Mouse (Mus musculus): ENCODE data around the gene Nes.

Gene Nes

DNA sequence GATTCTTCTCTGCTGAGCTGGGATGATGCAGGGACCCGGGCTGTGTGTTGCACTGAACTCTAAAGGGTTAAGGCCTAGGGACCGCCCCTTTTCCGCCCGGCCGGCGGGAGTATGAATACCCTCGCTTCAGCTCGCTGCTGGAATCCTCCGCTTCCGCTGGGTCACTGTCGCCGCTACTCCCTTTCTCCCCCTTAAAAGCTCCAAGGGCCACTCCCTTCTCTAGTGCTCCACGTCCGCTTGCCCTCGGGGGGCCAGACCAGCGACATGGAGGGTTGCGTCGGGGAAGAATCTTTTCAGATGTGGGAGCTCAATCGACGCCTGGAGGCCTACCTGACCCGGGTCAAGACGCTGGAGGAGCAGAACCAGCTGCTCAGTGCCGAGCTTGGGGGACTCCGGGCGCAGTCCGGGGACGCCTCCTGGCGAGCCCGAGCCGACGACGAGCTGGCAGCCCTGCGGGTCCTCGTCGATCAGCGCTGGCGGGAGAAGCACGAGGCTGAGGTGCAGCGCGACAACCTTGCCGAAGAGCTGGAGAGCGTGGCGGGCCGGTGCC, at the start of gene Nes:
Nes (plus strand) TSS at position 140 of the 550 bp plus-strand sequence.
- peak in 1 of 2 experiments; percentile 53 for DNase-seq (ENCODE audit: low spot score in 2 of 2)

DNA sequence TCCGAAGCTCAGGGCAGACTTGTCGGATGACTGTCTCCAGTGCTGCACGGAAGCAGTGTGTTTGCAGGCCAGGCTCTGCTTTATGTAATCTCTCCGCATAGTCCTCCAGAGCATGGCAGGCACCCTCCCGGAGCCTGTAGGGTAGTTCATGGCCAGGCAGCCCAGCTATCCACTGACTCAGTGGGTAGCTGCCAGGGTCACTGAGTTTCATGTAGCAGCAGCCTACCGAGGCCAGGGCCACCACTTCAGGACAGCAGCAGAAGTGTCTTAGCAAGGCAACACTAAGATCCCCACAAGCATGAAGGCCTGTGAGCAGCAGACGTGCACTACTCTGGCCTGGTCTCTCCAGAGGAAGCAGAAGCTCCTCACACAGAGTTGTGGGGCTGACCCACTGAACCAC, 45.9 kb upstream of the Nes start:
- DNase-seq (ENCODE audit: low spot score in 2 of 2) = no peak

DNA sequence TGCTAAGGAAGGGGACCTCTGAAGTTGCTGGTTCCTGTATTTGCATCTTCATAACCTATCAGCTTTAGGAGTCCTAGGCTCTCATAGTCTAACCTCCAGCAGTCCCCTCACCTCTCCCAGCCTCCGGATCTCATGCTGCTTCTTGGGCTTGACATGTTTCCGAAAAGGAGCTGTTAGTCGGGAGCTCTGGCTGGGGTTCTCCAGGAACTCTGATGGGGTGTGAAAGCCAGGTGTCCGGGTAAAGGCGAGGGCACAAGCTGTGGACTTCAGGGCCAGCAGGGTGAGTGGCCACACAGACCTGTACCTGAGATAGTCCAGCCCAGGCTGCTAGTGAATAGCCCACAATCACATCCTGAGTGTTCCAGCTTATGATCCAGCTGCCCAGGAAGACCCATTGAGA, 43.4 kb upstream of the Nes start:
- DNase-seq (ENCODE audit: low spot score in 2 of 2) = no peak

DNA sequence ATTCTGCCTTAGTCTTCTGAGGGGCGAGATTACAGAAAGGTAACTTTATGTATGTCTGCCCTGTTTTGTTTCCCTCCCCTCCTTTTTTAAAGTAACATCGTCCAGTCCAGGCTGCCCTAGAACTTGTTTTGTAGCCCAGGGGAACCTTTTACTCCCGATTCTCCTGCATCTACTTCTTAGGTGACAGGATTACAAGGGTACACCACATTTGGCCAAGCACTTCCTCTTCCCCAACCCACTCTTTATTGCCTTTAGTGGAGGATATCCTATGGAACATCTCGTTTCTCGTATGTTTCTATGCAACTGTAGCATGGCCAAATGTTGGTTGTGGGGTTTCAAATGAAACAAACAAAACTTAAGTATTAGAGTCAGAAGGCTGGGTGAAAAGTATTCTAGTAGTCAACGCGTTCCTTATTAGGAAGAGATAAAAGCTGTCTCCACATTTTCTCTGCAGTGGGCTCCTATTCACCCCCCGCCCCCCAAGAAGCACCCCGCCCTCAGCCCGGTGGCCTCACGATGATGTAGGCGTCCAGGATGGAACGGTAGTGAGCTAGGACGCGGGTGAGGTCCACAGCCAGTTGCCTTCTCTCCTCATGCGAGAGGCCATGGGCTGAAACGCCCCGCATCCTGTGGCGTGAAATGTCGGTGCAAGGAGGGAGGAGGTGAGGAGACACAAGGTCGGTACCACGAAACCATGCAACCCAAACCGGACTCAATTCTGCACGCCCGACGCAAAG, 41.4 kb upstream of the Nes start:
- no peak for DNase-seq (ENCODE audit: low spot score in 2 of 2)

DNA sequence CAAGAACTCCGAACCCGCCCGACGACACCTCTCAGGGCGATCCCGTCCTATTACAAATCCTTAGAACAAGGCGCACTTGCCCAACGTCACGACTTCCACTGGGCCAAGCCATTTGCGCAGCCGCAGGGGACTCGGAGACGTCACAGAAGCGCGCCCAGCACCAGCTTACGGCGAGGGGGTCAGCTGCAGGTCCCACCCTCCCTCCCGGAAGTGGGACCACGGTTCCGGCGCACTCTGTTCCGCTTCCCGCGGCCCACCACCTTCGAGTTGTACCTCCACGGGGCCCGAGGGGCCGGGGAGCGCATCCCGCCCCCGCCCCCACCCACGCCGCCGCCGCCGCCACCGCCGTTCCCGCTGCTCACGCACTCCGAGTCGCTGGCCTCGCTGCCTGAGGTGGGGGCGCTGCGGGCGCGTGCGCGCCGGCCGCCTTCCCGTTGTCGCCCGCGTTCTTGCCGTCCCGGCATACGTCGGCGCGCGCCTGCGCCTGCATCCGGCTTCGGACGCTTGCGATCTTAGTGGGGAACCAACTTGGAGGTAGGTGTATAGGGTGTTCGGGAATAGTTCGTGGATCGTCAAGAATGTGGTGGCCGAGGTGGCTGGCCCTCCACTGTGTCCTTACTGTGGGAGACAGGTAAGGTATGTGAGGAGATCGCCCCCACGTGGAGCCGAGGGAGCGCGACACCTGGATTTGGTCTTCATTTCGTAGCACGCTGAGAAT, 40.6 kb upstream of the Nes start, which contains the start of the genes Isg20l2 and Rrnad1:
Isg20l2 (plus strand) TSS at position 237 of the 718 bp plus-strand sequence.
Rrnad1 (minus strand) TSS at position 640 of the 718 bp plus-strand sequence.
- peak; percentile 95 to 96 for DNase-seq (ENCODE audit: low spot score in 2 of 2)

DNA sequence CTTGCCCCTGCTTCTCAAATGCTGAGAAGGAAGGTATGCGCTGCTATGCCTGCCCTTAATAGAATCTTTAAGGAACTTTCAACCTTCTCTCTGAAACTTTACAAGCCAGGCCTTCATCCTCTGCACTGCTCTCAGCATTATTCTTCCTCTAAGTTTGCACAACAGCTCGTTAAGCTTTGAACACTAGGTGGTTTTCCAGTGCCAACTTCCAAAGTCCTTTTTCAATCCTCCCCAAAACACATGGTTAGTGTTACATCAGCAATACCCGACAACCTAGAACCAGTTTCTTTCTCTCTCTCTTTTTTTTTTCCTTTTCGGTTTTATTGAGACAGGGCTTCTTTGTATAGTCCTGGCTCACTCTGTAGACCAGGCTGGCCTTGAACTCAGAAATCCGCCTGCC, 36.9 kb upstream of the Nes start:
- no peak for DNase-seq (ENCODE audit: low spot score in 2 of 2)

DNA sequence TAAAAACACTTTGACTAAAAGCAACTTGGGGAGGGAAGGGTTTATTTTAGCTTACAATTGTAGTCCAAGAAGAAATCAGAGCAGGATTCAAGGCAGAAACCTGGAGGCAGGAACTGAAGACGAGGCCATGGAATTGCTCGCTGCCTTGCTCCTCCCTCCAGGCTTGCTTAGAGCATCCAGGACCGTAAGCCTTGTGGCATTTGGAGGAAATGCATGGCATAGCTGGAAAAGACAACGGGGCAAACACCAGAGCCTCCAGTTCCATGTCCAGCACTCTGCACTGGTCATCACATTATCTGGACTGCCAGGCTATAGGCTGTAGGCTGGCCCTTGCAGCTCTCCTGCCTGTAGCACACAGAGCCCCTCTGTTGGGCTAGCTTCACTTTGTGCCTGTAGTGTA, 36.4 kb upstream of the Nes start:
- DNase-seq (ENCODE audit: low spot score in 2 of 2) = no peak

DNA sequence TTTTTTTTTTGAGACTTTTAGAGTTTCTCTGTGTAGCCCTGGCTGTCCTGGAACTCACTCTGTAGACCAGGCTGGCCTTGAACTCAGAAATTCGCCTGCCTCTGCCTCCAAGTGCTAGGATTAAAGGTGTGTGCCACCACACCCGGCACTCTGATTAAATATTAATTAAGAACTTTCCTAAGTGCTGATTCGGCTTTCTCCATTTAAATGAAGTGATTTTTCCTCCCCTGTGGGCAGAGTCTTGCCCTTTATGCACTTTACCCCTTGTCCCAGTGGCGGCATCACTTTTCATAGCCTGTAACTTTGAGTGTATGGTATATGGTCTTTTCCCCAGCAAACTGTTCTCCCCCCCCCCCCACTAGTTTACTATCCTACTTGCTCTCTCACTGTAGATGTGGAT, 35.7 kb upstream of the Nes start:
- no peak for DNase-seq (ENCODE audit: low spot score in 2 of 2)

DNA sequence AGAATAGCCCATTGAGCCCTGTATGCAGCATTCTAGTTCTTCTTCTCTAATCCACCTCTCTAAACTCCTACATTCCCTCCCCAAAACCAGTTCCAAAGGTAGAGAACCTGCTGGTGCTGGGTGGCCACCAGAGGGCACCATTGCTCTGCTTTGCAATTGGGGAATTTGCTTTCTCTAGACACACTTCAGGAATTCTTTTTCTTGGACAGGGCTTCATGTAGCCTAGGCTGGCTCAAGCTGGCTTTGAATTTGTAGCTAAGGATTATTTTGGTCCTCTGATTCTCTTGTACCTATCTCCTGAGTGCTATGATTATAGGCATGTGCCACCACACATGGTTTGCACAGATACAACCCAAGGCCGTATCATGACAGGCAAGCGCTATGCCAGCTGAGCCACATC, 35.1 kb upstream of the Nes start:
- DNase-seq (ENCODE audit: low spot score in 2 of 2) = peak; percentile 74 to 85

DNA sequence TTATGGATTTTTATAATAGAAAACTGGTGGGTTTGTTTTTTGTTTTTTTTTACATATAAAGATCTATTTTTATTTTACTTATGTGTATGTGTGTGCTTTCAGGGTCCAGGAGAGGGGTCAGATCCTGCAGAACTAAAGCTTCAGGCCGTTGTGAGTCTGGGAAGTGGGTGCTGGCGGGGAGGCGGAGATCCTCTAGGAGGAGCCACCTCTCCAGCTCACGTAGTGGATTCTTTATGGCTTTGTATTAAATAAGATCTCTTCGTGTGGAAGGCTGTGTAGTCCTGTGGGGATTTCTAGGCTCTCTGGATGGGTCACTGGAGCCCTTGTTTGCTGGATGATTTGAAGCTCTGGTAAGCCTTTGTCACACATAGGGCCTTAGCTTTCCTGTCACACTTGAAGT, 30.3 kb upstream of the Nes start:
- DNase-seq (ENCODE audit: low spot score in 2 of 2) = no peak

DNA sequence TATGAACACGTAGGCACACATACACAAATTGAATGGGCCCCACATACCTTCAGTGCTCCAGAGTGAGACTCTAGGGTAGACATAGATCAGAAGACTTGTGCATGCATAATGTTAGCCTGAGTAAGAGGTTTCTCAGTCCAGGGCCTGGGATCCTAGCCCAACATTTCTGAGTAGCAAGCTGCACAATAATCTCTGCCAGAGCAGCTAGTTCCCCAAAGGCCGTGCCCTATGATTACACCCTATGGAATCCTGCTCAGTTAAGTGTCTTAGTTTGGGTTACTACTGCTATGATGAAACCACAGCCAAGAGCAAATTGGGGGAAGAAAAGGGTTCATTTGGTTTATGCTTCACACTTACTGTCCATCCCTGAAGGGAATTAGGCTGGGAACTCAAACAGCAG, 28.4 kb upstream of the Nes start:
- DNase-seq (ENCODE audit: low spot score in 2 of 2) = no peak

DNA sequence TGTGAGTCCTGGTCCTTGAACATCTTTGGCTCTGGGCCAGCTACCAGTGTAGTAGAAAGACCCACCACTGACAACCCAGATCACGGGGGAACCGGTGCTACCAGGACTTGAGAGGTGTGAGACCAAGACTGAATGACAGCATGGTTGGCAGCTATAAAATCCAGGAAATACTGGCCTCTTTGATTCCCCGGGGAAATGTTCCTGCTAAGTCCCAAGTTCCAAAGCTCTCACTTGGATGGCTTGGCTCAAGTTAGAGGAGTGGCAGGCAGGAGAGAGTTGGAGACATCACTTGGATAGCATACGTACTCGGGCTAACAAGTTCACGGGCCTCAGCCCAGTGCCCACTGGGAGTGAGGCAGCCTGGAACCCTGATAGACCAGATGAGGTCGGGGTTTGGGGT, 27.3 kb upstream of the Nes start:
- no peak for DNase-seq (ENCODE audit: low spot score in 2 of 2)

DNA sequence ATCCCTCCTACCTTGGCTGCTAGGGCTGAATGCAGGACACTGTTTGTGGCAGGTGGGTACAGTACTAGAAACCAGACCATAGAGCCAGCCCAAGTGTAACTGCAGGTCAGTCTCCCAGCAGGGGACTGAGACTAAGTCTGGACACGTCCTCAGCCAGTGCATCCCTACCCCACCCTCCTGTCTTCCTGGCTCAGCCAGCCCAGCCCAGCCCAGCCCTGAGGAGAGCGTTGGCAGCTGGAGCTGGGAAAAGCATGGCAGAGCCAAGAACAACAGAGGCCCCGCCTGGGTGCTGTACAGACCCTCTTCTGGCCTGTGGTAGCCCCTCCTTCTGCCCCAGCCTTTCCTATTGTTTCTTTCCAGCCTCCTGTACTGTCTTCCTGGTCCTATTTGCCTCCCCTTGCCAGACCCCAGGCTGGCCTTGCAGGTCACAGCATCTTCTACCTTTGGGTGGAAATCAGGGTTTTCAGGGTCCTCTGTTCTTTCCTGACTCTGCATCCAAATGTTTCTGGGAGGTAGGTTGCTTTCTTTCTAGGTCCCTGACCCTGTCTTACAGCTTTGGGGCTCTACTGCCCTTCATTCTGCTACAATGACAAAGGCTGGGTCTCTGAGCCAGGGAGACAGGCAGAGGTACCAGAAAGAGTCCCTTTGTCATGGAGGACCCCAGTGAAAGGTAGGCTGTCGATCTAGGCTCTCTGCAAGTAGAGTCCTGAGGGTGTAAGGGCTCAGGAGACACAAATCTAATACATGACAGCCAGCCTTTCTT, 25.9 kb upstream of the Nes start:
- DNase-seq (ENCODE audit: low spot score in 2 of 2) = no peak

DNA sequence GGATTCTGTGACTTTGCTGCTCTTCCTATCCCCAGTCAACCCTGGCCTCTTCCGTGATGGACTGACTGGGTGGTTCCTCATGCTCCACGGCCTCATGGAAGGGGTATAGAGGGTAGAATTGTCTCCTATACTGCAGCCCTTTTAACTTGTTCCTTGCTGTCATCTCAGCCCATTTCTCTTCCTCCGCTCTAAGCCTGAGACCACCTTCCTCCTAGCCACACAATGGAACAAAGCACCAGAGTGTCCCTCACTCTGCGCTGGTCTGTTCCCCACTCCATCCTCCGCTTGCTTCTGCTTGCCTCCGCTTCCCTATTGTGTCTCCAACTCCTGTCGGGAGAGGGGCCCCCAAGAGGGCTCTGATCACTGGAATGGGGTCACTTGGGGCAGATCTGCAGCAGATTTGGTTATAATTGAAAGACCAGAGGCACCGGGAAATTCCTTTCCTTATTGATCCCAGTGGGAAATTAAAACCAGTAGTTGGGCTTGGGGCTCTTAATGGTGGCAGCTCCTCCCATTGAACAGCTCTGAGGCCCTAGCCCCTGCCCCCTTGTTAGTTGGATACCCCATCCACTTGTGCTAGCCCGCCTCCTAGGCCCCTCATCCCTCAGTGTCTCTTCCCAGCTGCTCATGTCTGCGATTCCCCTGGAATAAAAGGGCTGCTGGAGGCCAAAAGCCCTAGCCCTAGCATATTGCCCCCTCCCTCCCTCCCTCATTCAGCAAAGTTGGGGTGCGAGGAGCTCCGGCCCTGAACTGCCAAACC, 24.9 kb upstream of the Nes start:
- no peak for DNase-seq (ENCODE audit: low spot score in 2 of 2)

DNA sequence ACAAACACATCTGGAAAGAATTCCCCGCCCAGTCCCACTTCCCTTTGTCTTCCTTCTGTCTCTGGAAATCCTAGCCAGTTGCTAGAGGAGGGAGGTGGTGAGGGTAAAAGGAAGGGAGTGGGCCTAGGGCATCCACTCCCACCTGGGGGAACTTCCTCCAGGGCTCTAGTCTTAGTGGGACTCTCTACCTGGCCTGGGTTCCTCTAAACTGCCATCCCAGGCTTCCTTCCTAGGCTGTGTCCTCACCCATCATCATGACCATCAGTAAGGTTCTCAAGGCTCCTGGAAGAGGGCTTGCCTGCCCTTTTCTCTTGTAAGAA, 24.4 kb upstream of the Nes start:
- DNase-seq (ENCODE audit: low spot score in 2 of 2) = no peak

DNA sequence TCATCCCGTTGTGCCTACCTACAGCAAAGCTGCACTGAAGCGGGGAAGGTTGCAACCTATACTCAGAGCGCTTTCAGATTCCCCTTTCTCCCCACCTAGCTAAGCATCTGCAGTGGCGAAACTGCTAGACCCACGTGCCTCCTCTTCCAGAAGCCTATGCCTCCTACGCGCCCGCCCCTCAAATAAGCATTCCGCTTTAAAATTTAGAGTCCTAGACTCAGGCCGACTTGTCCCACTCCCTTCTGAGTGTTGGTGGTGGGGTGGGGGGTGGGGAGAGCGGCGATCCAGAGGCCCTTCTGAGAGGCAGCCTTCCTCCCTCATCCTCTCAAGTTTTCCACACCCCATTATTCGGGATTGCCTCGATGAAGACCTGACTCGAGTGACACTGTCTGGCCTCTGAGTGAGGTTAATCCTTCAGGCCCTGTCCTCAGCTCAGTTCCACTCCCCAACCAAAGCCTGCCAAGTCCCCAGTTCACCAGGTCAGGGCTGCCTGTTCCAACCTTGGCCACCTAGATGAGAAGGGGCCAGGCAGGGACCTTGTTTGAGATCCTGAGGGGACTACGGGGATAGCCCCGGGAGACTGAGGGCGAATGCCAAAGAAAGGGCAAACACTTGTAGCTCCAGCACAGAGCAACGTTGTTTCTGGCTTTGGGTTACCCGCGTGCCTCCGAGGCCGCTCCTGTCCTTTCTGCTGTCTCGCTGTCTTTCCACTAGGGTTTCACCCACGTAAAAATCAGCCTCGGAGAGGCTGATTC, 23.6 kb upstream of the Nes start:
- DNase-seq (ENCODE audit: low spot score in 2 of 2) = no peak

DNA sequence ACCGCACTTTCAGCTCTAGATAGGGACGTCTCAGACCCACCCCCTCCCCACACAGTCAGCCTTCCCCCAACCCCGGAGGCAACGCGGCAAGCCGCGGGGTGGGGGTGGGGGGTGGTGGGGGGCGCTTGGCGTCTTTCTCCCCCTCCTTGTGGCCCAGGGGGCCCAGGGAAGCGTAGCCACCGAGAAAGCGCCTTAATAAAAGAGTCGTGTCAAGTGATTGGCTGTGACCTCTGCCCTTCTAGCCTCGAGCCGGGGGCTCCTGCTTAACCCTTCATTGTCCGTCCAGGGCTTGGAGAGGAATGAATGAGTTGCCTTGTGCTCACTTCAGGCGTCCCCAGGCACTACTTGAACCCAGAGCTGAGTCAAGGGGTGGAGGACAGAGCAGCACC, 23.1 kb upstream of the Nes start:
- DNase-seq (ENCODE audit: low spot score in 2 of 2) = no peak

DNA sequence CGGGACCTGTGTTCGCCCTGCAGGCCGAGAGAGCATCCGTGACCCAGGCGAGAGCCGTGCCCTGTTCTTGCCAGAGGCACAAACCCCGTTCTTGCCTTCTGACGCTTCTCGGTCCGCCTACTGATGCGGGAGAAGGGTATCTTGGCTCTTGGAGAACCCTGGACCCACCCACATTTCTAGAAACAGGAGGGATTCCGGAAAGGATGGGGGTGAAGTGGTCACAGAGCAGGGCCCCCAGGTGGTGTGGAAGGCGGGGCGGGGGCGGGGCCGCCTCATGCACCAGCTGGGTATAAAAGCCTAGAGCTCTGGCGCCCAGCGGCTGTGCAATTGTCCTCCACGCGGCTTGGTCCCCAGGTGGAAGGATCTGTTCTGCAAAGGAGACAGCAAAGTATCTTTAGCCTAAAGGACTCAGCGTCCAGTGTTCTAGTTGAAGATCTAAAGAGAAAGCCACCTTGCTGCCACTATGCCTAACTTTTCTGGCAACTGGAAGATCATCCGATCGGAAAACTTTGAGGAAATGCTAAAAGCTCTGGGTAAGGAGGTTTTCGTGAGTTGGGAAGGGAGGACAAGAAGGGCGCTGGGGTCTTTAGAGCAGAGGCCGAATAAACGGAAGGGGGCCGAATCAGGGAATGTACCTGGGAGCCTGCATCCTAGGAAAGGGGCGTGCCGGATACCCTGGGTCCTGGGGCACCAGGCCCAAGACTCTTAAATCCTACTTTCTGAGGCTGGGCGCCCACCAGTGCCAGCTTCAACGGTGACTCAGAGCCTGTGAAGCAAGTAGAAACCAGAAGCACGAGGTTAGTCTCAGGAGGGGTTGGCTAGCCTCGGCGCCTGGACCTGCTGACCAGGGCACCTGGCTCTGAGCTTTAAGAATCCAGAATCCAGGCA, 22.3 kb upstream of the Nes start, which contains the start of gene Crabp2:
Crabp2 (plus strand) TSS at position 289 of the 888 bp plus-strand sequence.
- DNase-seq (ENCODE audit: low spot score in 2 of 2) = no peak

DNA sequence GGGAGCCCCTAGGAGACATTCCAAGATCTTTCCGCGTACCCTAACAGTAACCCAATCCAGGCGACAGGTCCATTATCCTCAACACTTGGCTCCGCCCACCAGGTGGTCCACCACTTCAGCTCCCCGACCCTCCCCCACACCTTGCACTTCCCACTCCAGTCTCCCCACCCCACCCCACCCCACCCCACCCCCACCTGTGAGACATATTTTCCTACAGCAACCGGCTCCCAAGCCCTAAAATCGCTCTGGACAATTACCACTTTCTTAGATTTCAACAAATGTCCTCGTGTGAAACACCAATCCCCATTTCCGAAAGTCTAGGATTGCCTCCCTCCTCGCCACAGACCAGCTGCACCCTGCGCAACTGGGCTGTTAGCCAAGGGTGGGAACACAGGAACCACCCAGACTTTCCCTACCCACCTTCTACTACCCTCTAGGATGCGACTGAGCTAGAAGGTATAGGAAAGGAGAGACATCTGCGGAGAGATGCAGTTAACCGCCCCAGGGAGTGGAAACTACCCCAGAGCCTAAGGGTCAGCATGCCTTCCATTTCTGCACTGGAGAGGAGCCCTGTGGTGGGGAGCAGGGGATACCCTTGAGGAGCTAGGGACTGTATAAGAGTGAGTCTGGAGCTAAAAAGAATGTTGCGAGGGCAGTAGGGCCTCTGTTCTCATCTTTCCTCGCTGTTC, 21.5 kb upstream of the Nes start:
- DNase-seq (ENCODE audit: low spot score in 2 of 2) = no peak
